Mouse (Mus musculus) ovary, postnatal 14 days (tissue): ENCODE results near the gene Rtn4rl2.
"Not testable (repeated sequence)": the region's sequence is repeated elsewhere in the genome, so short reads cannot be mapped to it uniquely, and the experiment has no call there.

Experiments used
- DNase-seq: peaks from one replicate; pipeline ENCODE4 v3.0.0; 2022; ENCODE audit warnings: low spot score

Gene Rtn4rl2

DNA sequence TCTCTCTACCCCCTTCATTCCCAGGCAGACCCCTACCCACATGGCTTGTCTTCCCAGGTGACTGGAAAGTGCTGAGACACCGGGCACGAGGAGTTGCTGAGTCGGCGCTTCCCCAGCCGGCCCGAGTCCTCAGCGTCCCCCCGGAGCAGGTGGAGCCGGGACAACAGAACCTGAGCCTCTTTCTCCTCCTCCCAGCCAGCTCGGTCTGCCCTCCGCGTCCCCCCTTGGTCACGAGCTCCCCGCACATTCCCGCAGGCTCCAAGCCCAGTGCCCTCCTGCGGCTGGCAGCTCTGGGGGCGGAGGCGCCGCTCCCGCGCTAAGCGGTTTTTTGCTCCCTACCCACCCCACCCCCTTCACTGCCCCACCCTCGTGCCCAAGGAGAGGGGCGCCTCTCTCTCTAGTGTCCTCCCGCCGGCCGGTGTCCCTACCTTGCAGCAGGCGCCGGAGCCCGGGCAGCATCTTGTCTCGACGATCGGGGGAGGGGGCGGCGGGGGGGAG, at the start of gene Rtn4rl2:
Gene Rtn4rl2, minus strand, starts transcription at position 477 of the 498 bp plus-strand sequence.
- DNase-seq, result no peak

DNA sequence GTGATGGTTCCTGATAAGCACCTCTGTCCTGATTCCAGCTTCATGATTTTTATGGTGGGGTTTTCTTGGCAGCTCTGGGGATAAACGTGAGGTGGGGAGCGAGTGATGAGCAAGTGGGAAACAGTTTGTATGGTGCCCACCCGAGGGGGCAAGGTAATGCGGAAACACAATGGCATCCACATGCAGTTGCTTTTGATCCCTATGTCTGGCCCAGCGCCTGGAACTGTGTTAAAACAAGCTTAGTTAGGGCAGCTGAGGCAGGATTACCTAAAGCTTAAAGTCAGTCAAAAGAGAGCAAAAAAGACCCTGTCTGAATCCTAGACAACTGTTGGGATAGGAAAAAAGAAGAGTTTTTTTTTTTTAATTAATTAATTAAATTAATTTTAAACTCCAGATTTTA, 48.6 kb upstream of the Rtn4rl2 start:
- DNase-seq, result no peak

DNA sequence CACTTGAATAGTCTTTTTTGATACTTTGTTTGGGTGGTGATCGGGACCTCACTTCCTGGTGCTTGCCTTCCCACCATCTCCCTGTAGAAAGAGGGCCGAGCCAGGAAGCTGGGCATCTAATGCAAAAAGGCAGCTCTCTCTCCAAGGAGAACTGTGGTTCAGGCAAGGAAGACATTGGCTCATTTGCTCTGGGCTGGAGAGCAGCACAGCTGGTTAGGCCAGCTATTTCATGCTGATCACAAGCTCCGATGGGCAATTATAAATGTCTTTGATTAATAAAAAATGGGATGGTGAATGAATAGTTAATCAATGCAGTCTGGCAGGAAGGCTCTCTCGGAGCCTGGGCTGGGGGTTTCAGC, 48.1 kb upstream of the Rtn4rl2 start:
- DNase-seq, result no peak

DNA sequence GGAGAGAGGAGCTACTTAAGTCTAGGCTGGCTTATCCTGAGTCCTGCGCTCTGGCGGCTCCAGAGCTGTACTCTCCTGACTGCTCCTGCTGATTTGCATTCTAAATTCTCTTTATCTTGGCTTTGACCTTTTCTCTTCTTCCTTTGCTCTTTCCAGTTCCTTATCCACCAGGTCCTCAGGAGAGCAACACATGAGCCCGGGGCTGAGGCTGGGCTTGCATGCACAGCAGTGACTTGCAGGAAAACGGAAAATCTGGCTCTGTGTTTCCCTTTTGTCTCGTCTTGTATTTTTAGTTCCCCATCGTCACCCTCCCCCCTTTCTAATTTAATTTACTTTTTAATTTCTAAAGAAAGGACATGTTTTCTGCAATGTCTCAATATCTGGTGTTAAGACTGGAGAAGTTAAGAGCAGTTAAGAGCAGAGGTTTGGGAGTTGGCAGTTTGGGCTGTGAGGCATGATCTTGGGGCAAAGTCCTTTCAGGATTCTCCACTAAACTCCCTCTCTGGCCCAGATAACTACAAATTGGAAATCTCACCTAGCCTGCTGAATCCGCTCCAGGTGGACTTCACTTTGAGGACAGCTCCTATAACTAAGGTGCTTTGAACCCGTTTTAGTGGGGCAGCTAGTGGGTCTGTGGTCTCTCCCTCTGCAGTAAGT, 47.6 kb upstream of the Rtn4rl2 start:
- no peak for DNase-seq

DNA sequence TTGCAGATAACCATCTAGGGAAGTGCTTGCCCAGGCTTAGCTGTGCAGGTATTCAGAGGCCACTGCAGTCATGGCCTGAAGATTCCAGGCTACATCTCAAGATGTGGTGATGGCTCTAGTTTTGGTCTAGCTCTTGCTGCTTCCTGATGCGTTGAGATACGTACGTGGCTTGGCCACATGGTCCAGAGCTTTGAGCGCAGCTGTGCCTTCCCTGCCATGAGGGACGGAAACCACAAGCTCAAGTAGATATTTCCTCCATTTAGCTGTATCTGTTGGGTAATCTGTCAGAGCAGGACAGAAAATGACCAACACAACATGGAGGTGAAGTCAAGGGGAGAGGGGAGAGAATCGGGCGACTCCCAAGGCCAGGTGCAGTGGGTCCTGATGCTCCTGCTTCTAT, 43.7 kb upstream of the Rtn4rl2 start:
- DNase-seq, result no peak

DNA sequence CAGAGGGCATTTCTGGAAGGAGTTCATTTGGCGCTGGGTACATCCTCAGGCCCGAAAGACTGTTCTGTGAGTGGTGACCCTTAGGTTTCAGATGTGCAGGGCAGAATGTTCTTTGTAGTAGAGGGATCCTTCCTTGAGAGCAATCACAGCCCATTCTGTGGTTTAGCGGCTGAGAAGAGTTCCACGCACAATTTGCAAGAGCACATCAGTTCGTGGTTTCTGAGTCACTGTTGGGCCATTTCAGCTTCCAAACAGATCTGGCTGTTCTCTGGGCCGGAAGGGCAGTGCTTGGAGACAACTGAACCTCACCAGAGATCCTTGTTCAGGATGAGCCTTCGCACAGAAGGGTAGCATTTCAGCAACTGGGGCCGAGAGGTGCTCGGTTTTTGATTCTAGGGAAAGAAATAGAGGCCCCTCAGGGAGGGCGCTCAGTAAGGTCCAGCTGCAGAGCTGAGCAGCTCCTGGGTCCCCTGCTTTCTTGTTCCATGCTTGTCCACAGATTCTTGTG, 33.1 kb upstream of the Rtn4rl2 start:
- DNase-seq, result no peak

DNA sequence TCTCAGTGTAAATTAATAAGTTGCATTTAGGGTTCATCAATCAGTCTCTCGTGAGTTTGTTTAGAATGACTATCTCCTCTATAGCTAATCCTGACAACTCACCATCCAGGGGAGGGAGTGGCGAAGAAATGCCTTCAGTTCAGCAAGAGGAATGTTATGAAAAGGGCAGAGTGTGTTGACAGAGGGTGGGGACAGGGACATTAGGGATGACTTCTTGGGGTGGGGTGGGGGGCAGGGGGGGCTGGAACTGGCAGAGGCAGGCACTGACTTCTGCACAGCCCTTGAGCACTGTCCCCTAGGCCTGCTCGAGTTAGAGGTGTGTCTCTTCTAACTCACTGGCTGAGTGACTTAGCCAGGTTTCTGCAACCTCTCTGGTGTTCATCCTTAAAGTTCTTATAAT, 31.7 kb upstream of the Rtn4rl2 start:
- no peak for DNase-seq

DNA sequence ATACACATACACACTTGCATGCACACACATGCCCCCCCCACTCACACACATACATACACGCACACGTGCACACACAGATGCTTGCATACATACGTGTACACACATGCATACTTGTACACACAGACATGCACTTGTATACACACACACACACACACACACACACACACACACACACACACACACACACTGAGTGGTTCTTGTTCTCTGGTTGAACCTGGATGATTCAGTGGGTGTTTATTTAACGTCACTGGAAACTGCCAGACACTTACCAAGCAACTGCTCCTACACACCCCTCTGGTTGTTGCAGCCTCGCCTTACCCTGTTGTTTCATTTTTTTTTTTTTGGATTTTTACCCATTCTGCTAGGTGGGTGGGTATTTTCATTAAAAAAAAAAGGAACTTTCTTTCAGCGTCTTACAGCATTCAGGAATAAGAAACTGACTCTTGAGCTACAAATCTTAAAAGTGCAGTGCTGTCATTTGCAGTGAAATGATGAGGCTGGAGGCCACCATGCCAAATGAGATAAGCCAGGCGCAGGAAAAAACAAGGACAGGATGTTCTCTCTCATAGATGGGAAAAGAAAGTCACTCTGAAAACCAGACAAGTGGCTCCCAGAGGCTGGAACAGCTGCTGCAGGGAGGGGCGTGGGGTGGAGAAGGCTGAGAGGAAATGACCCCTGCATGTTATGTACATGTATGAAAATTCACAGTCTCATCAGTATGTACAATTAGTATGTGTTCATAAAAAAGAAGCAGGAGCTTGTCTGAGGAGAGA, 30.2 kb upstream of the Rtn4rl2 start:
- no peak for DNase-seq

DNA sequence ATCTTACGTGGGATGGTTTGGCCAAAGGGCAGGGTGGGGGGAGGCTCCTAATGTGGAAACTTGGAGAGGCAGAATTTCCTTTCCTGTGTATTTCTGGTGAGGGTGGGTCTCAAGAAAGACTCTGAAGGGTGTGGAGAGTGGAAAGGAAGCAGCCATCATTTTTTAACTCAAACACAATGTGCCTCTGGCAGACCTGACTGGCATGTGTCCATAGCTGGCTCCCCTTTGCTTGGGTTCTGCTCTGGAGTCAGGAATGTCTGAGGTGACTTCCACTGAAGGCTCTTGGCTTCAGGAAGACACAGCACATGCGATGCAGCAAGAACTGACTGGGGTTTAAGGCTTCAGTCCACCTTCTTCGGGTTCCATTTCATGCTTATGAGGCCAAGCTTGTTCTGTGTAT, 28.8 kb upstream of the Rtn4rl2 start:
- no peak for DNase-seq

DNA sequence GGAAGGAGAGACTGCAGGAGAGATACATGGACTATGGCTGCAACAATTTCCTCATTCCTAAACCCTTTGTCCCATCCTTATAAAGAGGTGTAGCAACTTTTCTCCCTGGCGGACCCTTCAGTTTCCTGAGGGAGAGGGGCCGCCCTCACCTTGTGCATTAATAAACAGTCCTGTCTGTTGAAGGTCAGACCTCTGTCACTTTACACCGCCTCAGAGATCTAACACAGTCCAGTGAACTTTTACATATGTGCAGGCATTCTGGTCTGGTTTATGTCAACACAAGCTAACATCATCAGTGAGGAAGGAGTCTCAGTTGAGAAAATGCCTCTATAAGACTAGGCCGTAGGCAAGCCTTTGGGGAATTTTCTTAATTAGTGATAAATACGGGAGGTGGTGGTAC, 27.4 kb upstream of the Rtn4rl2 start:
- DNase-seq, result no peak

DNA sequence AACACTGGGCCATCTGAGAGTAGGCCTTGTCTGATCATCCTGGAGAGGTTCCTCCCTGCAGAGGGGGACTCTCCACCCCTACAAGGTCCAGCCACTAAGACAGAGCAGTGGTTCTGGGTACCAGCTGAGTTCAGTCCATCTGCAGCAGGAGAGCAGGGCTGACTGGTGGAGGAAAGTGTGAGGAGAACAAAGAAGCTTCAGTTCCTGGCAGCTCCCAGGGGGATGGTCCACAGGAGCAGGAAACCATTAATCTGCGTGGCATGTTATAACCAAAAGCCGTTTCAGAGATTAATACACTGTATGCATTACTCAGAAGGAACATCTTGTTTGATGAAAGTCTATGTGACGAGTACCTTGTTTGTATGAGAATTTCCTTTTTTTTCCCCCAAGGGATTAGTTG, 26.2 kb upstream of the Rtn4rl2 start:
- no peak for DNase-seq

DNA sequence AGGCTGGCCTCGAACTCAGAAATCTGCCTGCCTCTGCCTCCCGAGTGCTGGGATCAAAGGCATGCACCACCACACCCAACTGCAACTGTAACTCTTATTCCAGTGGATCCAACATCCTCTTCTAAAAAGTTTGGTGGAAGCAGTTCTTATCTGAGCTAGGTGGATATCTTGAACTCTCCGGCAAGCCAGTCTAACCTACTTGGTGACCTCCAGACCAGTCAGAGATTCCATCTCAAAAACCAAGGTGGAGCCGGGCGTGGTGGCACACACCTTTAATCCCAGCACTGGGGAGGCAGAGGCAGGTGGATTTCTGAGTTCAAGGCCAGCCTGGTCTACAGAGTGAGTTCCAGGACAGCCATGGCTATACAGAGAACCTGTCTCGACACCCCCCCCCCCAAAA, 10.2 kb upstream of the Rtn4rl2 start:
- DNase-seq, result not testable (repeated sequence)

DNA sequence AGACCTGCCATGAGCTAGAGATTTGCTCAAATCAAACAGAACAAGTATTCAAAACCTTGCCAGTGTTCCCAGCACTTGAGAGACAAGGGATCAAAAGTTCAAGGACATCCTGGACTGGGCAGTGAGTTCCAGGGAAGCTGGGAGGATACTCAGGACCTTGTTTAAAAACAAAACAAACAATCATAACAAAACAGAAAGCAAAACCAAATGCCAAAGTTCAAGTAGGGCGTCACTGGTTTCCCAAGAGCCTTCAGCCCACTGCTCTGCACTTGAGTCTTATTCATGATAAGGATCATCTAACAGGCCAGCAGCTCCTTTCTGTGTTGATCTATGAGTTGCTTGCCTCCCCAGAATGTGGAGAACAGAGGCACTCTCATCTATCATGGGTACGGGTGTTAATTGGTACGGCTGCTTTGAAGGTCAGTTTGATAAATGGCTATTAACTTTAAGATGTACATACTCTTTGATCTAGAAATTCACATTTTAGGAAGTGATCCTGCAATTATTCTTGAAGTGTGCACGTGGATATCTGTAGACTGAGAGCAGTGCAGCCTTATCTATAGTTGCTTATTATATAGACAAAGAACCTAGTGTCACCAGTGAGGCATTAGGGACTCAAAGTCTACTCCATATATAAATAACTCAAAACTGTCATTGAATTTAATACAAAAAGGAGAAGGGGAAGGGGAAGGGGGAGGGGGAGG, 9.1 kb upstream of the Rtn4rl2 start:
- no peak for DNase-seq

DNA sequence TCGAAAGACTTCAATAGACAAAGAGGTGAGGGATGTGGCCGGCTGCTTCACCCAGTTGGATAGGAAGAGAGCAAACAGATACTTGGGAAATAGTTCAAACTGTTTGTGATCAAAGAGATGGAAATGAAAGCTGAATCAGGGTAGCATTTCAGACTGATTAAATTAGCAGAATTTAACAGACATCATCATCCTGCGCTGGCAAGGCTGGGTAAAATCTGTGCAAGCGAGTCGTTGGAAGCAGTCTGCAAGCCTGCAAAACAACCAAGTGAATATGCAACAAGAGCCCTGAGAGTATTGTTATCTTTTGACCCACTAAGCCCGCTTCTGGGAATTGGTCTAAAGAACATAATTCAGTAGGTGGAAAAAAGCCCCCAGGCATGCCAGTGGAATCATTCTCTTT, 6.8 kb upstream of the Rtn4rl2 start:
- DNase-seq, result no peak

DNA sequence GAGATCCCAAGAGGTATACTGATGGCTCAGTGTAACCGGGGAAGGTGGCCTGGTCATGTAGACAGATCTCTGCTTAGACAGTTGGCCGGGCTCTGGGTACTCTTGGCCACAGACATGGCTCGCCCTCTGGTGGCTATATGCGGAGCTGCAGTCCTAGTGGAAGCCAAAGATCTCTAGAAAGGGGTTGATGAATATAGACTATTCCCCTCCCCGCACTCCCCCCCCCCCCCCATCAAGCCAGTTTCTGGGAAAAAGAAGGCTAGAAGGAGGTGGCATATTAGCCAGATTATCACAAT, 3.5 kb upstream of the Rtn4rl2 start:
- peak; percentile 75 for DNase-seq

DNA sequence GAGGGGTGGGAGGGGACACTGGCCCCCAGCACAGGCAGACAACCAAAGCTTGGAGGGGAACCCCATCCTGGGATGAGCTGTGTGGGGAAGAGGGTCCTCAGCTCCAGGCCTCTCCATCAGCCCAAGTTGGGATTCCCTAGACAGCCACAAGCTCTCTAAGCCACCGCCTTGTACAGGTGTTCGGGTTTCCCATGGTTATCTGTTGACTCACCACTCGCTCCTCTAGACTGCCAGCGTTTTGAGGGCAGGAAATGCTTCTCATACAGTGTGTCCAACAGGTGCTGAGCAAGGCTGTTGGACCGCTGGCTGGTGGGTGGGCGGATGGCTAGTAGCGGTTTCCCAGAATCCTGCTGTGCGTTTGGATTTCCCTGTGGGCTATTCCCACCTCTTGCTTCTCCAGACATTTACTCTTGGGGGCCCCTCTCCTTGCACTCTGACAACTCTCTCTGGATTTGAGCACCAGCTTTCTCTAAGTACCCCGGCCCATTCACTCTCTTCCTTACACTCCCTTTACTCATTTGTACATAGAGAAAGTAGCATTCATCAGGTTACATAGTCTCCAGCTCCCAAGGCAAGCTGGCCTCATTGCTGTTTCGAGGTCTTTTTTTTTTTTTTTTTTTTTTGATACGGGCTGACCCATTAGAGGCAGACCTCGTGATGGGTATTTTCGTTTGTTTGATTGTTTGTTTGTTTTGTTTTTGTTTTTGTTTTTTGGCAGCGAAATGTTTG, 3.0 kb upstream of the Rtn4rl2 start:
- no peak for DNase-seq

DNA sequence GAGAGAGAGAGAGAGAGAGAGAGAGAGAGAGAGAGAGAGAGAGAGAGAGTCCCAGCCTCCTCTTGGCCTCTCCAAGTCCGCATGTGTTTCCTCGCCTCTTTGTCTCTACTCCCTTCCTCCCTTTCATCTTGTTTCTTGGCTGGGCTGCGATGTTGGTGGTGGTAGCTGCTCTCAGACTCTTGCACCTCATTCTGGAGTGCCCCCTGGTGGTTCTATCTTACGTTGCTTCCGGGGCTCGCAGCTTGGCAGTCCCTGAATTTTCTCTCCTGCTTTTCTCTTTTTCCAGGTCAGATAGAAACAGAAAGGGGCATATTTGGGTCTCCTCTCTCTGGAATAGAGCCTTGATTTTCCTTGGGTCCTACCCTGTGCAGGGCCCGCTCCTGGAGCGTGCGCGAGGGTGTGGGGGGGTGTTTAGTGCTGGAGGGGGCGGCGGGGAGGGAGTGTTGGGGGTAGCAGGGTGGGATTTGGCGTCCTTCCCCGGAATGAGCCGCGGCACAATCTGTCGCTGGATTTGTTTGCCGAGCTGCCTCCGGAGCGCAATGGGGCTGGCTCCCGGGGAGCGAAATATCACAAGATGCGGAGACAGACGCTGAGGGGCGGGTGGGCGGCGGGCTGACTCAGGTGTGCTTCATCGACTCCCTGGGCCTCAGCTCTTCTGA, 2.3 kb upstream of the Rtn4rl2 start:
- DNase-seq, result peak; percentile 69

DNA sequence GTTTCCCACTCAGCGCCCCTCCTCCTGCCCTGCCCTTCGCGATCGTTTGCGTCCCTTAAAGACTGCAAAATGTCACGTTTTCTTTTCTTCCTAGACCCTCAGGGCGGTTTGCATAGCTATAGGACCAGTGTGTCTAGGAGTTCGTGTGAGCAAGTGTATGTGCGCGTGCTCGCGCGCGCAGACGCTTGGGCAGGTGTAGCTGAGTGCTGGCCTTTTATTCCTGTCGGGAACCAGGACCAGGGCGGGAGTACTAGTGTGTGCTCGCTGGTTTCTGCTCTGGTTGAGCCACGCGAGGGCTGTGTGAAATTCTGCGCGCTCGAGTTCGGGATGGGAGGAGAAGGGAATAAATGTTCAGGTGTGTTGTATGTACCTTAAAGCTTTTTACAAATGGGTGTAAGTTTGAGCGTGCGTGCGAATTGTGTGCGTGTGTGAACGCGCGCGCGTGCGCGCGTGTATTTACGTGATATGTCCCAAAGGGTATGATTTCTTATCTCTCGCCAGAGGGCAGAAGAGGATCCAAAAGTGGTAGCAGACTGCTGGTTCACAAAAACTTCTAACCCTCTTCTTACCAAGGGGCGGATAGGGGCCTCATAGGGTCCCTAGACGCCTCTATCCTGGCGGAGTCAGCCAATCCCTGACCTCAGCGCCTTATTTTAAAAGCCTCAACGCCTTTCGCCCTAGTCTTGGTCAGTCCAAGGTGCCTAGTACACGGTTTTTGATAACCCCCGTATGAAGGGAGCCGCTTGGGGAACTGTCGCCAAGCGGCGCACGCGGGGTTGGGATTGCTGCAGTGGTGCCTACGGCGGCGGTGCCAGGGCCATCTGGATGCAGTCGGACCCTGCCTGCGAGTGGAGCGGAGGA, 1.1 kb upstream of the Rtn4rl2 start:
- DNase-seq, result no peak

DNA sequence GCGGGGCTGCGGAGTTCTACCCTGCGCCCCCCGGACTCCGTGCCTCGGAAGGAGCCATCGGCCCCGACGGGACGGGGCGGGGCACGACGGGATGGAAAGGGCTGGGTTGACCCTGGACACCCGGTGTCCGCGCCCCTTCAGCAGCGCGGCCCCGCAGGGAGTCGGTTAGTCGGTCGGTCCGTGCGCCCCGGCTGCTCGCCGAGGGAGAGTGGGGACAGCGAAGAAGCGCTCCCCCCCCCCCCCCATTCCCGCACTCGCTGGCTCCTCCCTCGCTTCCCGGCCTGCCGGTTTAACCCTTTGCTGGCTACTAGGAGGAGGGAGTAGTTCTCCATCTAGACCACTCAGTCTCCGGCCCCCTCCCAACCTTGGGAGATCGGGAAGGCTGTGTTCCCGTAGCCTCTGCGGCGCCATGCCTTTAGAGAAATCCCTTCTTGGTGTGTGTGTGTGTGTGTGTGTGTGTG, 341 bp upstream of the Rtn4rl2 start:
- no peak for DNase-seq

DNA sequence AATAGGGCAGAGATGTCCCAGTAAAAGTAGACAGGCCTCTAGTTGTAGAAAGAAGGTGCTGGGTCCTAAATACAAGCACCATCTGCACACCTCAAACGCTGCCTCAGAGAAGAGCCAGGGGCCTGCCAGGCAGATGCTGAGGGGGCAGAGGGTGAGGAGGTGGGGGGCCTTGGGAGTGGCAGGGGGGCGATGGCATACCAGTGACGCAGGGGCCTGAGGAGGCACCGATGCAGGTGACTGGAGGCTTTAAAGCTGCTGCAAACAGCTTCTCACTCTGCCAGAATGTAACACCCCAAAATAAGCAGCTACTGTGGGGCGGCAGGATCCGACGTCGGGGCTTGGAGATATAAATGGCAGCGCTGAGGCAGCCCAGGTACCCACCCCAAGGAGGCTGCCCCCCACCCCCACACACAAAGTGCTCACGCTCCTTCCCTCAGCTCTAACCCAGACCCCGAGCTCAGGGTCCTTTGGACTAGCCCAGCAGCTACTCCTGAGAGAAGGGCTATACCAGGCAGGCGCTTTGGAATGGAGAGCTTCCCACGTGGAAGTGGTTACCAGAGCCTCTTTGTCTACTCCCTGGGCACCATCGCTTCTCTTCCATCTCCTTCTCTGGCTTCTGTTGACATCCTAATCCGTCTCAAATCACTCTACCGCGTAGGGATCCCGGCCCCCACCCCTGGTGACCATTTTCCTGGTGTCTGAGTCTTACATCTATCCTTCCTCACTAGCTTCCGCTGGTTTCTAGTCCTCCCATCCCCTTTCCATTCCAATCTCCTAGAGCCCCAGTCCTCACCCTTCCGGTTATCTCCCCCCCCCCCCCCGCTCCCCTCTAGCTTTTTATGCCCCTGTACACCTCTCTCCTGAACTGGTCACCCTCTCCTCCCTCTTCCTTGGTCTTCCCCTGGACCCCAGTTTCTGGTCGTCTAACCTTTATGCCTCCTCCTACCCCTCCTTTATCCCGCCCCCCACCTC, 1.1 kb downstream of the Rtn4rl2 start:
- no peak for DNase-seq
